16 mouse cellular contexts compared by ENCODE assay signal in the genomic region with DNA sequence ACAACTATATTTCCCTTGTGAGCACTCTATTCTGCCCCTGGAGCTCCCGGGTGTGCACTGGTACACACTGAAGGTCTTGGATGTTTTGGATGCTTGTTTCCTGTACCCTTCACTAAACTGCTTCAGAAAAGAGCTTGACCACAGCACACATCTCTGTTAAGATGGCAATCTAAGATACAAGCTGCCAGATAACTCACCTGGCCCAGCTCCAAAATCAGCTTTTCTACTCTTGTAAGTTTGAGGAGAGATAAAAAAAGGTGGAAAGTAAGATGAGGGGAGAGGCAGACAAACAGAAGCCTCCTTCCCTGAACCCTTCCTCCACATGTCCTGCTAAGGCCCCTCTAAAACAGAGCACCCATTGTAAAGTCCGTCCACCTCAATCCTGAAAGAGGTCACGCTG.
DNase-seq lines count a peak whose midpoint lies in the region; ATAC-seq and TF ChIP-seq lines count a peak whose summit lies in the region.
"Had no signal": no experiment of that assay in that cellular context is flagged by ENCODE, and none has a peak within 500 bp of the region (broad histone marks: within the 10 kb centered on the region; RNA-seq: fewer than 3 reads in every experiment).

No protein-coding gene starts in this region.

- no peaks in the 10 kb centered on the region for H3K27me3 ChIP-seq in forebrain, embryonic 10.5 days (ENCODE audit: poor library complexity, severe bottlenecking)
- H3K27me3 ChIP-seq in forebrain, embryonic 13.5 days: no peaks in the 10 kb centered on the region
- no peaks in the 10 kb centered on the region for H3K27me3 ChIP-seq in liver, adult 2 months (ENCODE audit: control insufficient read depth, insufficient read depth, low read length)
- H3K27me3 ChIP-seq in liver, embryonic 12.5 days (replicated peaks): no peaks in the 10 kb centered on the region
- H3K27me3 ChIP-seq: CH12.LX; midbrain, embryonic 12.5 days had no signal

- no peak for TF ChIP-seq CTCF in liver, adult 2 months (IDR thresholded peaks at IDR 0.05; ENCODE audit: low read depth, low read length)

- no peak overlapping the region for H3K9ac ChIP-seq in forebrain, embryonic 13.5 days
- H3K9ac ChIP-seq in liver, adult 2 months (ENCODE audit: low read depth, low read length): peak overlapping the region; percentile 49; the same call in 1 of the 2 replicates
- no peak overlapping the region for H3K9ac ChIP-seq in liver, embryonic 12.5 days
- H3K9ac ChIP-seq: midbrain, embryonic 12.5 days had no signal

- H3K4me3 ChIP-seq in forebrain, embryonic 10.5 days: no peak overlapping the region
- no peak overlapping the region for H3K4me3 ChIP-seq in forebrain, embryonic 13.5 days
- no peak overlapping the region for H3K4me3 ChIP-seq in liver, adult 2 months (ENCODE audit: insufficient read depth, low read depth, low read length)
- no peak overlapping the region for H3K4me3 ChIP-seq in liver, embryonic 12.5 days
- H3K4me3 ChIP-seq: midbrain, embryonic 12.5 days had no signal

- peak overlapping the region; percentile 75 for H3K27ac ChIP-seq in forebrain, embryonic 10.5 days
- no peak overlapping the region for H3K27ac ChIP-seq in forebrain, embryonic 13.5 days
- peak overlapping the region; percentile 85 for H3K27ac ChIP-seq in liver, adult 2 months (replicated peaks; ENCODE audit: insufficient read depth, low read depth, low read length)
- H3K27ac ChIP-seq in liver, embryonic 12.5 days: no peak overlapping the region; the same call in 1 of the 2 replicates
- H3K27ac ChIP-seq: midbrain, embryonic 12.5 days had no signal

- no peak for ATAC-seq in forebrain, embryonic 13.5 days
- ATAC-seq in liver, embryonic 12.5 days: no peak
- ATAC-seq: activated CD4-positive, CD25-positive, alpha-beta regulatory T cell, adult 4 months had no signal

- H3K9me3 ChIP-seq in forebrain, embryonic 10.5 days: 0 out of 2 replicates have a peak, but pooled peaks cover 2% of the 10 kb centered on the region
- no peaks in the 10 kb centered on the region for H3K9me3 ChIP-seq in forebrain, embryonic 13.5 days (replicated peaks)
- H3K9me3 ChIP-seq in liver, embryonic 12.5 days (replicated peaks): no peaks in the 10 kb centered on the region
- H3K9me3 ChIP-seq: midbrain, embryonic 12.5 days had no signal

- no peak for DNase-seq in forebrain, embryonic 10.5 days (ENCODE audit: extremely low spot score, low spot score)
- DNase-seq in liver, adult 2 months (ENCODE audit: extremely low read depth, low read depth, low spot score): no peak
- DNase-seq in urinary bladder, postnatal 25 days (ENCODE audit: low spot score): peak; percentile 14
- DNase-seq in urinary bladder, adult 18-20 months (ENCODE audit: low spot score in 2 of 2): no peak
- no peak for DNase-seq in layer of hippocampus, postnatal 14 days (ENCODE audit: low spot score in 2 of 2)
- DNase-seq in neural tube, embryonic 10.5 days (ENCODE audit: extremely low spot score, low spot score): no peak
- DNase-seq: cerebellum, adult 9-11 months; kidney, adult 2 months; kidney, postnatal 25 days; lung, postnatal 4 days; thymus, postnatal 4 days had no signal

- no peak for TF ChIP-seq POLR2A in liver, adult 2 months (IDR thresholded peaks at IDR 0.05; ENCODE audit: extremely low read depth, insufficient read depth, low read length)

- H3K36me3 ChIP-seq in forebrain, embryonic 10.5 days (replicated peaks): no peaks in the 10 kb centered on the region
- no peaks in the 10 kb centered on the region for H3K36me3 ChIP-seq in forebrain, embryonic 13.5 days (ENCODE audit: poor library complexity, severe bottlenecking)
- H3K36me3 ChIP-seq in liver, adult 2 months (ENCODE audit: control insufficient read depth, insufficient read depth, low read length): no peaks in the 10 kb centered on the region
- peaks cover 39% of the 10 kb centered on the region for H3K36me3 ChIP-seq in liver, embryonic 12.5 days
- H3K36me3 ChIP-seq: midbrain, embryonic 12.5 days had no signal

- H3K79me2 ChIP-seq in liver, adult 2 months (ENCODE audit: control insufficient read depth, insufficient read depth, low read length): no peaks in the 10 kb centered on the region

- peaks cover 35% of the 10 kb centered on the region for H3K4me1 ChIP-seq in forebrain, embryonic 10.5 days
- peaks cover 29% of the 10 kb centered on the region for H3K4me1 ChIP-seq in forebrain, embryonic 13.5 days
- peaks cover 20% of the 10 kb centered on the region for H3K4me1 ChIP-seq in liver, adult 2 months (ENCODE audit: control insufficient read depth, insufficient read depth, low read length)
- H3K4me1 ChIP-seq in liver, embryonic 12.5 days: peaks cover 48% of the 10 kb centered on the region

- WGBS in forebrain, embryonic 10.5 days: 41% methylated on average over 3 of the region's 3 CpGs
- 38% methylated on average over 3 of the region's 3 CpGs for WGBS in forebrain, embryonic 13.5 days
- 41% methylated on average over 3 of the region's 3 CpGs for WGBS in liver, adult 2 months
- 79% methylated on average over 3 of the region's 3 CpGs for WGBS in liver, embryonic 12.5 days (ENCODE audit: insufficient replicate concordance)

- no peak overlapping the region for H3K4me2 ChIP-seq in forebrain, embryonic 13.5 days
- no peak overlapping the region for H3K4me2 ChIP-seq in liver, embryonic 12.5 days
- H3K4me2 ChIP-seq: midbrain, embryonic 12.5 days had no signal

Comparison
In these comparisons a context has a peak if more than half of its experiments do, and no peak if none do; other contexts are left out.
1. H3K27ac ChIP-seq: peak in forebrain, embryonic 10.5 days (single experiment) and liver, adult 2 months (single experiment); none in forebrain, embryonic 13.5 days (single experiment) and liver, embryonic 12.5 days (single experiment).